Mouse (Mus musculus): ENCODE measurements around the gene Efcab9. TPM values are rescaled to one million over a fixed set of nuclear protein-coding genes. Genes with fewer than 3 reads are reported as not detected.
"Not testable (repeated sequence)": the region's sequence is repeated elsewhere in the genome, so short reads cannot be mapped to it uniquely, and the experiment has no call there.

Gene Efcab9
- polyA plus RNA-seq, 1 experiment from 2014 or later = 0.29 TPM

DNA sequence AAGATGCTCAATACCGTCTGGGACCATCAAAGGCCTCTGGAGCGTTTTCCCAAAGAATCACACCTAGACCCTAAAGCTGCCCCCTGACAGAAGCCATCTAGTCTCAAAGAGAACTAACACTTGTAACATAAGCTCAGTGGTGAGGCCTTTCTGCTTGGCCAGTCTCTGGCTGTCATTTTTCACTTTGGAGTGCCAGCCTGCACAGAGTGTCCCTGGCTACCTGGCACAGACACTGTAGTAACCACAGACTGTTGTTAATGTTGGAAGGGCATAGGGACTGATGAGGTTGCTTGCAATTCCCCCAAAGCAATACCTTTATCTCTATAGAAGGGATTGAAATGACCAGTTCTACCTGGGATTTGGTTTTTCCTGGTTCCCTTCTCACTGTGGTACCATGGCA, 10.6 kb downstream of the Efcab9 start:
- 87% methylated on average over 2 of the region's 2 CpGs for WGBS
- H3K4me3 ChIP-seq (ENCODE audit: low read depth, low read length) = no peak overlapping the region
- no peak for DNase-seq (ENCODE audit: low spot score)
- H3K27me3 ChIP-seq (ENCODE audit: control insufficient read depth, insufficient read depth, low read length) = no peaks in the 10 kb centered on the region
- H3K4me1 ChIP-seq (replicated peaks; ENCODE audit: control insufficient read depth, insufficient read depth, low read length) = no peaks in the 10 kb centered on the region
- no peak overlapping the region for H3K4me2 ChIP-seq (ENCODE audit: low read depth, low read length, severe bottlenecking)
- no peaks in the 10 kb centered on the region; the same call in 1 of the 2 replicates for H3K36me3 ChIP-seq (ENCODE audit: control insufficient read depth, insufficient read depth, low read length)
- no peak for ATAC-seq (replicated peaks; ENCODE audit: low FRiP score)
- no peak overlapping the region for H3K9ac ChIP-seq (ENCODE audit: low read length)
- H3K27ac ChIP-seq (ENCODE audit: low read depth, low read length) = no peak overlapping the region
- H3K9me3 ChIP-seq (ENCODE audit: control insufficient read depth, low read length) = no peaks in the 10 kb centered on the region

DNA sequence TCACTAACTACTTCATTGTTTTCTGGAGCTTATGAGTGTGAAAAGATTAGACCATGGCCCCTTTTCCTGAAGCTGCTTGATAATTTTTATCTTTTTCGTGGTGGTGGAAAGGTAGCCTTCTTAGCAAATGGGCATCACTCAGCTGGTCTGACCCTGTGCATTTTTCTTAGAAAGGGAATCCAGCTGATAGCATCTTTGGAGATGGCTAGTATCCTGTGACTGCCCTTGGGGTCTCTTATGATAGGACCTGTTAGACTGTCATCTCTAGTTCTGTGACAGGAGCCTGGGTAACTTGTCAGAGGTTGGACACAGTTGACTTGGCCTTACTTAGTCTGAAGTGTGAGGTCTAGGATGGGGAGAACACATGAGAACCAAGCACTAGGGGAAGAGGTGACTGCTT, 12.5 kb downstream of the Efcab9 start:
- DNase-seq (ENCODE audit: low spot score) = no peak
- no peak overlapping the region for H3K4me2 ChIP-seq (ENCODE audit: low read depth, low read length, severe bottlenecking)

DNA sequence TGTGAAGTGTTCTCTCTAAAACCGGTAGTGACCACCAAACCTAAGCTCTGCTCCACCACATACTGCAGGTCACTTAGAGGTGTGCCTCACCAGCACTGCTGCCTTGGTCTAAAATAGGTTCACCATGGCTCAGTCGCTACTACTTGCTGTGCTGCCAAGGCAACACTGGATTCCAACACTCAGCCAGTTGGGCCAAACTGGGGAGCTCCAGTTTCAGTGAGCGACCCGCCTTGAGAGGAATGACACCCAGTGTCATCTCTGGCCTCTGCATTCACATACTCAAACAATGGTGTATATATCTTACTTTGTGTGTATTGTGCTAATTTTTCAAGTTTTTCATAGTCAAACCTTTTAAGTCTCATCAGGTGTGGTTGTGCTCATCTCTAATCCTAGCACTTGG, 13.1 kb downstream of the Efcab9 start:
- ATAC-seq (replicated peaks; ENCODE audit: low FRiP score) (no peak), DNase-seq (ENCODE audit: low spot score) (no peak)
- H3K9me3 ChIP-seq (ENCODE audit: control insufficient read depth, low read length) = no peaks in the 10 kb centered on the region
- no peaks in the 10 kb centered on the region for H3K4me1 ChIP-seq (replicated peaks; ENCODE audit: control insufficient read depth, insufficient read depth, low read length)
- no peak overlapping the region for H3K4me2 ChIP-seq (ENCODE audit: low read depth, low read length, severe bottlenecking)
- no peak overlapping the region for H3K27ac ChIP-seq (ENCODE audit: low read depth, low read length)
- no peak overlapping the region for H3K4me3 ChIP-seq (ENCODE audit: low read depth, low read length)
- H3K9ac ChIP-seq (ENCODE audit: low read length) = no peak overlapping the region
- H3K36me3 ChIP-seq (ENCODE audit: control insufficient read depth, insufficient read depth, low read length) = no peaks in the 10 kb centered on the region; the same call in 1 of the 2 replicates
- no peaks in the 10 kb centered on the region for H3K27me3 ChIP-seq (ENCODE audit: control insufficient read depth, insufficient read depth, low read length)
- WGBS = 92% methylated on average over 4 of the region's 4 CpGs

More for the DNA sequence above, 12.5 kb downstream of the Efcab9 start:
- WGBS = 94% methylated on average over 1 of the region's 1 CpGs
- no peaks in the 10 kb centered on the region; the same call in 1 of the 2 replicates for H3K36me3 ChIP-seq (ENCODE audit: control insufficient read depth, insufficient read depth, low read length)
- H3K9me3 ChIP-seq (ENCODE audit: control insufficient read depth, low read length) = no peaks in the 10 kb centered on the region
- no peak overlapping the region for H3K9ac ChIP-seq (ENCODE audit: low read length)
- no peak overlapping the region for H3K27ac ChIP-seq (ENCODE audit: low read depth, low read length)
- no peaks in the 10 kb centered on the region for H3K27me3 ChIP-seq (ENCODE audit: control insufficient read depth, insufficient read depth, low read length)
- no peaks in the 10 kb centered on the region for H3K4me1 ChIP-seq (replicated peaks; ENCODE audit: control insufficient read depth, insufficient read depth, low read length)
- ATAC-seq (replicated peaks; ENCODE audit: low FRiP score) = no peak
- H3K4me3 ChIP-seq (ENCODE audit: low read depth, low read length) = no peak overlapping the region

DNA sequence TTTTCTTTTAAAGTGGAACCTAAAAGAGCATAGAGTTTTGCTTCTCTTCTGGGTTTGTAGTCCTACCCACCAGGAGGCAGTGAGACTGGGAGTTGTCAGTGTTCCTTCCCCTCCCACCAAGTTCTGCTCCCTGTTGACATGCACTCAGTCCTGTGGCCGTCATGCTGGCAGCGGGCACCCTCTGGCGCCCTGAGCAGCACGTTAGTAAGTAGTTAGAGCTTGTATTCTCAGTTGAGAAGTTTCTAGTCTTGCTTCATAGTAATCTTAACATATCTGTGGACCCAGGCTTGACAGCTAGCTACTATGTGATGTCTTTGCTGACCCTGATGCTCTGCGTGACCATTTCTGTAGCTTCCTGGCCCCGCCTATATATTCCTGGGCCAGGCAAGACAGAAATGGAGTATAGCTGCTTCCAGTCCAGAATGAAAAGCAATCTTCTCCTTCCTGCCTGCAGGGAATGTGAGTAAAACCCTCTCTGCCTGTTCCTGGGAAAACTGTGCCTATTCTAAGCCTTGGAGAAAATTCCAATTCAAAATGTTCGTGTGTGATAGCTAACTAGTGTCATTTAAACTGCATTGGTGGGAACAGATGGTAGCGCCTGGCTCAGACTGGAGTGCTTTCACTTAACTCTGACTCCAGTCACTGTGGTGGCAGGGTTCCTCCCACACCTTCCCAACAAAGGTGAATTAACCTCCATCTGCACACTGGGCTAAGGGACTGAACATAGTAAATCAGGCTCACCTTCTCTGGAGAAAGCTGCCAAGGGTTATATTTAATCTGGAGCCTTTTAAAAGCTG, 14.8 kb downstream of the Efcab9 start:
- Histone ChIP-seq H3K9me3 (ENCODE audit: control insufficient read depth, low read length) (no peaks in the 10 kb centered on the region), H3K4me2 (ENCODE audit: low read depth, low read length, severe bottlenecking) (no peak overlapping the region), H3K27me3 (ENCODE audit: control insufficient read depth, insufficient read depth, low read length) (no peaks in the 10 kb centered on the region), H3K4me3 (ENCODE audit: low read depth, low read length) (no peak overlapping the region), H3K36me3 (ENCODE audit: control insufficient read depth, insufficient read depth, low read length) (no peaks in the 10 kb centered on the region; the same call in 1 of the 2 replicates), H3K27ac (ENCODE audit: low read depth, low read length) (no peak overlapping the region), H3K9ac (ENCODE audit: low read length) (no peak overlapping the region), H3K4me1 (replicated peaks; ENCODE audit: control insufficient read depth, insufficient read depth, low read length) (no peaks in the 10 kb centered on the region)
- ATAC-seq (replicated peaks; ENCODE audit: low FRiP score) = no peak
- DNase-seq (ENCODE audit: low spot score) = no peak
- WGBS = 88% methylated on average over 8 of the region's 8 CpGs

DNA sequence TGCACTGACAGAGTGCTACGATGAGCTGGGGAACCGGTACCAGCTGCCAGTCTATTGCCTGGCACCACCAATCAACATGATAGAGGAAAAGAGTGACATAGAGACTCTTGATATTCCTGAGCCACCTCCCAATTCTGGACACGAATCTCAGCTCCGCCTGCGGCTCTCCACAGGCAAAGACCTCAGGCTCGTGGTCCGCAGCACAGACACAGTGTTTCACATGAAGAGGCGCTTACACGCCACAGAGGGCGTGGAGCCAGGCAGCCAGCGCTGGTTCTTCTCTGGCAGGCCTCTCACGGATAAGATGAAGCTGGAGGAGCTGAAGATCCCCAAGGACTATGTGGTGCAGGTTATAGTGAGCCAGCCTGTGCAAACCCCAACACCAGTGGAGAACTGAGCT, 15.8 kb downstream of the Efcab9 start:
- Histone ChIP-seq H3K4me1 (replicated peaks; ENCODE audit: control insufficient read depth, insufficient read depth, low read length) (no peaks in the 10 kb centered on the region), H3K4me3 (ENCODE audit: low read depth, low read length) (no peak overlapping the region), H3K9me3 (ENCODE audit: control insufficient read depth, low read length) (no peaks in the 10 kb centered on the region), H3K27me3 (ENCODE audit: control insufficient read depth, insufficient read depth, low read length) (no peaks in the 10 kb centered on the region), H3K27ac (ENCODE audit: low read depth, low read length) (no peak overlapping the region), H3K4me2 (ENCODE audit: low read depth, low read length, severe bottlenecking) (no peak overlapping the region), H3K36me3 (ENCODE audit: control insufficient read depth, insufficient read depth, low read length) (no peaks in the 10 kb centered on the region; the same call in 1 of the 2 replicates), H3K9ac (ENCODE audit: low read length) (no peak overlapping the region)
- DNase-seq (ENCODE audit: low spot score) (no peak), ATAC-seq (replicated peaks; ENCODE audit: low FRiP score) (no peak)
- WGBS = 94% methylated on average over 12 of the region's 12 CpGs

DNA sequence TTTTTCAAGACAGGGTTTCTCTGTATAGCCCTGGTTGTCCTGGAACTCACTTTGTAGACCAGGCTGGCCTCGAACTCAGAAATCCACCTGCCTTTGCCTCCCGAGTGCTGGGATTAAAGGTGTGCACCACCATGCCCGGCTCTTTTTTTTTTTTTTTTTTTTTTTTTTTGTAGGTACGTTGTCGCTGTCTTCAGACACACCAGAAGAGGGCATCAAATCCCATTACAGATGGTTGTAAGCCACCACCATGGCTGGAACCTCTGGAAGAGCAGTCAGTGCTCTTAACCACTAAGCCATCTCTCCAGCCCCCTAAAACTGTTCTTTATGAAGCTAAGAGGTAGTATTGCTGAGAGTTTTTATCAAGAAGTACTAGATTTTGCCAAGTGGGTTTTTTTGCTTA, 17.0 kb downstream of the Efcab9 start:
- not testable (repeated sequence) for ATAC-seq (replicated peaks; ENCODE audit: low FRiP score); H3K27me3 ChIP-seq (ENCODE audit: control insufficient read depth, insufficient read depth, low read length); H3K4me1 ChIP-seq (replicated peaks; ENCODE audit: control insufficient read depth, insufficient read depth, low read length); H3K9ac ChIP-seq (ENCODE audit: low read length); H3K4me3 ChIP-seq (ENCODE audit: low read depth, low read length); H3K4me2 ChIP-seq (ENCODE audit: low read depth, low read length, severe bottlenecking); H3K36me3 ChIP-seq (ENCODE audit: control insufficient read depth, insufficient read depth, low read length); H3K27ac ChIP-seq (ENCODE audit: low read depth, low read length); DNase-seq (ENCODE audit: low spot score); H3K9me3 ChIP-seq (ENCODE audit: control insufficient read depth, low read length)
- WGBS = 83% methylated on average over 5 of the region's 5 CpGs

DNA sequence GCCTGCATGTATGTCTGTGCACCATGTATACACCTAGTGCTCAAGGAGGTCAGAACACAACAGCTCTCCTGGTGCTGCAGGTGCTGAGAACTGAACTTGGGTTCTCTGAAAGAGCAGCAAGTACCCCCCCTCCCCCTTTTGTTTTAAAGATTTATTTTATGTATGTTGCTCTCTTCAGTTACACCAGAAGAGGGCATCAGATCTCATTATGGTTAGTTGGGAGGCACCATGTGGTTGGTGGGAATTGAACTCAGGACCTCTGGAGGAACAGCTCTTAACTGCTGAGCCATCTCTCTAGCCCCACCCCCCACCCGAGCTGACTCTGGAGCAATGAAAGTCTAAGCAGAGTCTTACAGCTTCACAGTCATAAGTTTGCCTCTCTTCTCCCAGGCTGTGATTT, 21.0 kb downstream of the Efcab9 start:
- Histone ChIP-seq H3K36me3 (ENCODE audit: control insufficient read depth, insufficient read depth, low read length) (no peaks in the 10 kb centered on the region), H3K4me2 (ENCODE audit: low read depth, low read length, severe bottlenecking) (no peak overlapping the region), H3K9me3 (ENCODE audit: control insufficient read depth, low read length) (no peaks in the 10 kb centered on the region), H3K4me3 (ENCODE audit: low read depth, low read length) (no peak overlapping the region), H3K9ac (ENCODE audit: low read length) (no peak overlapping the region), H3K4me1 (replicated peaks; ENCODE audit: control insufficient read depth, insufficient read depth, low read length) (no peaks in the 10 kb centered on the region), H3K27ac (ENCODE audit: low read depth, low read length) (no peak overlapping the region), H3K27me3 (ENCODE audit: control insufficient read depth, insufficient read depth, low read length) (no peaks in the 10 kb centered on the region)
- DNase-seq (ENCODE audit: low spot score) (no peak), ATAC-seq (replicated peaks; ENCODE audit: low FRiP score) (no peak)
- WGBS = 78% methylated on average over 1 of the region's 1 CpGs

GRCm38 (mm10) chr11:32505091-32505739, 26.7 kb downstream of the Efcab9 start:
- H3K4me3 ChIP-seq (ENCODE audit: low read depth, low read length) = no peak overlapping the region
- no peaks in the 10 kb centered on the region for H3K4me1 ChIP-seq (replicated peaks; ENCODE audit: control insufficient read depth, insufficient read depth, low read length)
- H3K9me3 ChIP-seq (ENCODE audit: control insufficient read depth, low read length) = no peaks in the 10 kb centered on the region
- ATAC-seq (replicated peaks; ENCODE audit: low FRiP score) (no peak), DNase-seq (ENCODE audit: low spot score) (no peak)
- H3K4me2 ChIP-seq (ENCODE audit: low read depth, low read length, severe bottlenecking) = no peak overlapping the region
- no peak overlapping the region for H3K27ac ChIP-seq (ENCODE audit: low read depth, low read length)
- no peak overlapping the region for H3K9ac ChIP-seq (ENCODE audit: low read length)
- H3K27me3 ChIP-seq (ENCODE audit: control insufficient read depth, insufficient read depth, low read length) = no peaks in the 10 kb centered on the region
- 80% methylated on average over 7 of the region's 7 CpGs for WGBS
- no peaks in the 10 kb centered on the region for H3K36me3 ChIP-seq (ENCODE audit: control insufficient read depth, insufficient read depth, low read length)
